Mouse (Mus musculus) forebrain, embryonic 16.5 days (tissue): ENCODE data around the gene Lrrc46. TPM values are rescaled to one million over a fixed set of nuclear protein-coding genes. Genes with fewer than 3 reads are reported as not detected.

Source experiments
- ATAC-seq: fragments of 200-750 bp; cut with Nextera tagmentation; 2 replicates; pipeline ENCODE4 v1.8.0; 2017; ENCODE audit warnings: mild to moderate bottlenecking, moderate library complexity
- H3K27ac ChIP-seq: fragments of 300-500 bp; sonication (generic); 2 replicates; pipeline ENCODE4 v1.5.1; 2014; ENCODE audit warnings: low read length, control low read depth
- H3K27me3 ChIP-seq: fragments of 300-500 bp; sonication (generic); replicated peaks from 2 replicates; pipeline ENCODE4 v1.6.1; 2014; ENCODE audit warnings: low read length; ENCODE audit not compliant: control insufficient read depth, insufficient read depth
- H3K36me3 ChIP-seq: fragments of 300-500 bp; sonication (generic); 2 replicates; pipeline ENCODE4 v1.6.1; 2014; ENCODE audit not compliant: control insufficient read depth, insufficient read depth
- H3K4me1 ChIP-seq: fragments of 300-500 bp; sonication (generic); replicated peaks from 2 replicates; pipeline ENCODE4 v1.6.1; 2014; ENCODE audit warnings: low read length; ENCODE audit not compliant: control insufficient read depth, insufficient read depth
- H3K4me2 ChIP-seq: fragments of 300-500 bp; sonication (generic); 2 replicates; pipeline ENCODE4 v1.6.1; 2014; ENCODE audit warnings: mild to moderate bottlenecking, low read length, control low read depth
- H3K4me3 ChIP-seq: fragments of 300-500 bp; sonication (generic); replicated peaks from 2 replicates; pipeline ENCODE4 v1.5.1; 2014; ENCODE audit warnings: mild to moderate bottlenecking, low read length, control low read depth
- H3K9ac ChIP-seq: fragments of 300-500 bp; sonication (generic); replicated peaks from 2 replicates; pipeline ENCODE4 v1.6.1; 2014; ENCODE audit warnings: low read depth, low read length, control low read depth
- H3K9me3 ChIP-seq: fragments of 300-500 bp; sonication (generic); 2 replicates; pipeline ENCODE4 v1.6.1; 2016; ENCODE audit warnings: low read length; ENCODE audit not compliant: control insufficient read depth
- WGBS: fragments of 180-500 bp; shearing (Covaris S2); extraction: QIAGEN DNeasy Blood & Tissue Kit; methylation state at CpG from one replicate; pipeline ENCODE4 v1.1.7; 2014; 5-methylcytosine and 5-hydroxymethylcytosine counted together
- polyA plus RNA-seq: library from polyadenylated mRNA; unstranded; fragments of >200 nt; fragmentation: Nextera tagmentation; extraction: Ambion mirVana; gene quantifications from 2 replicates; pipeline ENCODE4 v1.2.1, GENCODE M21; 2015

The Lrrc46 gene
- polyA plus RNA-seq, 1 experiment from 2014 or later, result 3.0 TPM

GRCm38 (mm10) chr11:97021121-97021765, 20.0 kb downstream of the Lrrc46 start:
- 2% methylated on average over 26 of the region's 27 CpGs for WGBS
- peak overlapping the region; percentile 74; the same call in 1 of the 2 replicates for H3K4me2 ChIP-seq
- no peak for ATAC-seq
- no peaks in the 10 kb centered on the region for H3K36me3 ChIP-seq
- peak overlapping the region; percentile 55 for H3K4me3 ChIP-seq
- no peak overlapping the region for H3K9ac ChIP-seq
- H3K27me3 ChIP-seq, result peaks cover 72% of the 10 kb centered on the region
- H3K9me3 ChIP-seq, result no peaks in the 10 kb centered on the region
- H3K4me1 ChIP-seq, result peaks cover 23% of the 10 kb centered on the region
- H3K27ac ChIP-seq, result no peak overlapping the region

- no peak overlapping the region; the same call in 1 of the 2 replicates for H3K4me3 ChIP-seq
- peaks cover 78% of the 10 kb centered on the region for H3K27me3 ChIP-seq
- no peak overlapping the region for H3K4me2 ChIP-seq
- no peak overlapping the region for H3K27ac ChIP-seq
- peaks cover 20% of the 10 kb centered on the region for H3K4me1 ChIP-seq
- WGBS, result 2% methylated on average over 13 of the region's 13 CpGs
- H3K36me3 ChIP-seq, result no peaks in the 10 kb centered on the region
- no peaks in the 10 kb centered on the region for H3K9me3 ChIP-seq
- no peak for ATAC-seq
- no peak overlapping the region for H3K9ac ChIP-seq
Measured at GRCm38 (mm10) chr11:97019345-97019708, 21.9 kb downstream of the Lrrc46 start.

GRCm38 (mm10) chr11:97018583-97019344, 22.4 kb downstream of the Lrrc46 start:
- no peak for ATAC-seq
- Histone ChIP-seq H3K27ac (no peak overlapping the region), H3K4me2 (peak overlapping the region; percentile 44), H3K4me1 (peaks cover 20% of the 10 kb centered on the region), H3K36me3 (no peaks in the 10 kb centered on the region), H3K4me3 (peak overlapping the region; percentile 28), H3K9ac (no peak overlapping the region), H3K9me3 (no peaks in the 10 kb centered on the region), H3K27me3 (peaks cover 74% of the 10 kb centered on the region)
- WGBS, result under 1% methylated on average over 65 of the region's 68 CpGs

- Histone ChIP-seq H3K36me3 (no peaks in the 10 kb centered on the region), H3K4me2 (peak overlapping the region; percentile 44; the same call in 1 of the 2 replicates), H3K27ac (no peak overlapping the region), H3K27me3 (peaks cover 65% of the 10 kb centered on the region), H3K9ac (no peak overlapping the region), H3K9me3 (no peaks in the 10 kb centered on the region), H3K4me3 (peak overlapping the region; percentile 28), H3K4me1 (peaks cover 20% of the 10 kb centered on the region)
- WGBS, result under 1% methylated on average over 36 of the region's 36 CpGs
- ATAC-seq, result no peak
Measured at GRCm38 (mm10) chr11:97017696-97018582, 23.3 kb downstream of the Lrrc46 start.

DNA sequence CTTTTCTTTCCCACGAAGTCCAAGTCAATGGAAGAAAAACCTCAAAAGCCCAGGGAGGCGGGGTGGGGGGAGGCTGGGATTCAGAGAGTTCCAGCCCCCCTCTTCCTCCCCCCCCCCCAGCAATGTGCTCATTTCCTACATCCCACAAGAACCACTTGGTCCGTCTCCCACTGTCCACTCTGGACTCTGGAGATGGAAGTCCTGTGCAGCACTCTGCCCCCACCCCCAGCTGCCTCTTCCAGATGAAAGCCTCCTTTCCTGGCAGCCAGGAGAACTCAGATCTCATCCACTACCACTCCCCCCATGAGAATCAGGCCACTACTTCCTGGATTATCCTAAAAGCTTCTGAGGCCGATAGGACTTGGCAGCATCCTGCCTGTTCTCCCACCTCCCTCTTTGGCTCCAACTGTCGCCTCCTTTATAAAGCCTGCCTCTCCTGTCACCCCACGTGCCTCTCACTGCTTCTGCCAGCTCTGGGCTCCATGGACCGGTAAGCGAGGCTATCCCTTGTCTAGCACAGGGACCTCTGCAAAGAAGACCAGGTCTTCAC, 28.0 kb downstream of the Lrrc46 start, which contains the start of gene Sp6:
Gene Sp6 (plus strand): TSS at position 274 of the 550 bp plus-strand sequence.
- no peak for ATAC-seq
- WGBS, result 10% methylated on average over 6 of the region's 8 CpGs
- Histone ChIP-seq H3K9ac (no peak within 1 kb of the TSS), H3K27ac (no peak within 1 kb of the TSS), H3K4me1 (no peaks in the 10 kb centered on the region; the same call in 1 of the 2 replicates), H3K4me3 (no peak within 1 kb of the TSS), H3K36me3 (no peaks in the 10 kb centered on the region), H3K4me2 (no peak within 1 kb of the TSS), H3K27me3 (peaks cover 30% of the 10 kb centered on the region), H3K9me3 (no peaks in the 10 kb centered on the region)

- Histone ChIP-seq H3K27me3 (peaks cover 3% of the 10 kb centered on the region; the same call in 1 of the 2 replicates), H3K4me2 (no peak overlapping the region), H3K9me3 (no peaks in the 10 kb centered on the region), H3K36me3 (no peaks in the 10 kb centered on the region), H3K9ac (no peak overlapping the region), H3K27ac (no peak overlapping the region), H3K4me1 (no peaks in the 10 kb centered on the region), H3K4me3 (no peak overlapping the region)
- no peak for ATAC-seq
- 70% methylated on average over 8 of the region's 8 CpGs for WGBS
Measured at GRCm38 (mm10) chr11:97009198-97009790, 31.9 kb downstream of the Lrrc46 start.

GRCm38 (mm10) chr11:97007093-97007794, 34.0 kb downstream of the Lrrc46 start:
- Histone ChIP-seq H3K9me3 (no peaks in the 10 kb centered on the region), H3K4me1 (no peaks in the 10 kb centered on the region), H3K27ac (no peak overlapping the region), H3K4me2 (no peak overlapping the region), H3K36me3 (no peaks in the 10 kb centered on the region), H3K4me3 (no peak overlapping the region), H3K27me3 (peaks cover 5% of the 10 kb centered on the region; the same call in 1 of the 2 replicates), H3K9ac (no peak overlapping the region)
- no peak for ATAC-seq
- whole genome bisulfite sequencing, result 74% methylated on average over 9 of the region's 9 CpGs

DNA sequence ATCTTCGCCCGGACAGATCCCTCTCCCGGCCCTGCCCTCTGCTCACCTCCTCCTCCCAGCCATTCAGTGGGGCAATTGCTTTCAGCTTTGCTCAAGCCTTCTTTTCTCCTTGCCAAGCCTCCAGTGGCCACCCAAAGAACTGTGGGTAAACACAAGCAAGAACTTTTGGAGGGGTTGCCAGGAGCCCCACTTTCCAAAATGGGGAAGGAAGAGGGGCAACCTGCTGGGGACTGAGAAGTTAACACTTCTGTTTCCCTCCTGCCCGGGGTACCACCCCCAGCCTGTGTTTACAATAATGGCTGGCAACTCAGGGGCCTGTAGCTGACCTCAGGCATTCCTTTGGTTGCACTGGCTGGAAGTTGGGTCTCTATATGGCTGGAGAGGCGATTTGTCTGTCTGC, 38.0 kb downstream of the Lrrc46 start:
- peaks cover 5% of the 10 kb centered on the region; the same call in 1 of the 2 replicates for H3K27me3 ChIP-seq
- no peak overlapping the region for H3K27ac ChIP-seq
- WGBS, result 48% methylated on average over 5 of the region's 5 CpGs
- H3K4me2 ChIP-seq, result no peak overlapping the region
- no peaks in the 10 kb centered on the region for H3K4me1 ChIP-seq
- no peak for ATAC-seq
- H3K36me3 ChIP-seq, result no peaks in the 10 kb centered on the region
- no peak overlapping the region for H3K4me3 ChIP-seq
- no peak overlapping the region for H3K9ac ChIP-seq
- H3K9me3 ChIP-seq, result no peaks in the 10 kb centered on the region
